Mouse (Mus musculus): ENCODE results near the gene Plxnd1. TPM values are rescaled to one million over a fixed set of nuclear protein-coding genes. Genes with fewer than 3 reads are reported as not detected.

The Plxnd1 gene
- total RNA-seq, 2 experiments from 2014 or later: 1.4 to 1.6 TPM

DNA sequence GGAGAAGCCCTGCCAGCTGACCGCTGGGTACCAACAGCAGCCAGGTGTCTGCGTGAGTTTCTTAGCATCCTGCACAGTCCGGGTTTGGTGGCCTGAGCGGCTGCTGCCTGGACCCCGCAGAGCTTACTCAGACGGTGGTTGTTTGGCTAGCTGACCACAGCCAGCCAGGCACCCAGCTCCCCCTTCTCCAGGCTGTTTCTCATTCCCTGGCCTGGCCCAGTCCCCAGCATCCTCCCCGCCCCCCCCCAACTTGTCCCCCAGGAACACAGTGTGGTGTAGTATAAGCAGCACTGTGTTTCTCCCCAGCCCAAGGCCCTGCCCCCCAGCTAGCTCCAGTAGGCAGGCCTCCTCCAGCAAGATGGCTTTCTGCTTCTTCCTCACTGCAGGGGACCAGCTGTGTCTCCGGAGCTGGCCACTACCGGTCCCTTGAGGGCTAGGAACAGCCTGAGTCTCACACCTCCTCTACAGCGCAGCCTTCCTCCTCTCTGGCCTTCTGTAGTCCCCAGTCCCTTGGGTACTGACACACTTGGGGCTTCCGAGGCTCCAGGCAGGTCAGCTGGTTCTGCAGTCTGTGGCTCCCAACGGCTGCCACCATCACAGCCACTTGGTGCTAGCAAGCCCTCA is 8.2 kb downstream of the Plxnd1 start:
- no peak for ATAC-seq (replicated peaks; ENCODE audit: low FRiP score, low TSS enrichment, poor library complexity, severe bottlenecking)

- no peak for ATAC-seq (replicated peaks; ENCODE audit: low FRiP score, low TSS enrichment, poor library complexity, severe bottlenecking)
These were observed 9.2 kb downstream of the Plxnd1 start for GRCm38 (mm10) chr6:115985622-115986021.

DNA sequence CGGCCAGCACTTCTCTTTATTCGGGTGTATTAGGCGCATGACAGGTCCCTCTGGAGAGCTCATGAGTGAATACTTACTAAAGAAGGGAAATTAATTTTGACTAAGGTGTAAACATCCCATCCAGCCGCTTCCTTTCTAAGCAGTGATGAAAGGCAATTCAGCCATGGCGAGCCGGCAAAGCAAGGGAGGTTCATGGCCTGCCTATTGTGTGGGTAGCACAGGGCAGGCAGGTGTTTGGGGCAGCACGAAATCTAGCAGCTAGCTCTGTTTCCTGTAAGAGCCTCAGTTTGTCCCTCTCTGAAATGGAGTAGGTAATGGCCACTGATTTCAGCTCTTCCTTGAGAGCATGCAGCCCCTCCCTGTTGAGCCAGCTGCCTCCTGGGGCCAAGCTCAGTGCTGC is 10.2 kb downstream of the Plxnd1 start:
- ATAC-seq (replicated peaks; ENCODE audit: low FRiP score, low TSS enrichment, poor library complexity, severe bottlenecking): no peak

DNA sequence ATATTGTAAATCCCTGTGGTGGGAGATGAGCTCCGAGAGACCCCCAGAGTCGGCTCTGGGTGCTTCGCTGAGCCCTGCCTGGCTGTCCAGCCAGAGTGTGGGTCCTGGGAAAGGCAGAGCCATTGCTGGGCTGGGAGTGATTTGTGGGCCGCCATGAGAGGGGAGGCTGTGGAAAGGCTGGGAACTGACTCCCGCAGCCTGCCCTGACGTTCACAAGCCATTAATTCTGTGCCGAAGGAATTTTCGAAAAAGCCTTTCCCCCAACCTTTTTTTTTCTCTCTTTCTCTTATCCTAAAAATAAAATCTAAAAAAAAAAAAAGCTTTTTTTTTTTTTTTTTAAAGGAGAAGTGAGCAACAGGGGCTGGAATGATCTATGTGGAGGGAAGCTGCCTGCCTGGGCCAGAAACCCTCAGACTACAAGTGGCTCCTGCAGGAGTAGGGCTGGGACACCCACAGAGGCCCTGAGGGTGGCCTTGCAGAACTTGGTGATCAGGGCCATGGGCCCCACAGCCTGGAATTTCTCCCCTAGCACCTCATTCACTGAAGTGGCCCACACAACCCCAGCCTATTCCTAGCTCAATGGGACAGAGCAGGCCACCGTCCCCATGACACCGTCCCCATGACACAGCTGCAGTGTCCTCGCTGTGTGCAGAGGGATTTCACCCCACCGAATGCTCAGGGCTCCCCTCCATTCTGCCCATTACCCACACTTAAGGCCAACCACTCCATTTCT is 11.3 kb downstream of the Plxnd1 start:
- no peak for ATAC-seq (replicated peaks; ENCODE audit: low FRiP score, low TSS enrichment, poor library complexity, severe bottlenecking)

GRCm38 (mm10) chr6:115982889-115983288 is 11.9 kb downstream of the Plxnd1 start:
- ATAC-seq (replicated peaks; ENCODE audit: low FRiP score, low TSS enrichment, poor library complexity, severe bottlenecking): no peak

DNA sequence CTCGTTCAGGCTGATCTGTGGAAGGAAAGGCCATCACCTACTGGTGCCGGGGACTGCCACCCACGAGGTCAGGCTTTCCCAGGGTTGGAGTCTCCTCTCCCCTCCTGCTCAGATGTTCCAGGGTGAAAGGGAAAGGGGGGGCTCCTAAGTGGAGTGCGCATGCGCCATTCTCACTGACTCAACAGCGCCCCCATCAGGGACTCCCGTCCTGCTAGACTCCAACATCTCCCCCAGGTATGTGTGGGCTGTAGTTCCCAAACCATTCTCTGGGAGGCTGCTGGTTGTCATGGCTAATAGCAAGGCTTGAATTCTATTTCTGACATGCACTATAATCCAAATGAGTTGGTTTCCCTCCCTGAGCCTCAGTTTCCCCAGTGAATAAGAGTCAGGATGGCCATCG is 16.2 kb downstream of the Plxnd1 start:
- no peak for ATAC-seq (replicated peaks; ENCODE audit: low FRiP score, low TSS enrichment, poor library complexity, severe bottlenecking)

DNA sequence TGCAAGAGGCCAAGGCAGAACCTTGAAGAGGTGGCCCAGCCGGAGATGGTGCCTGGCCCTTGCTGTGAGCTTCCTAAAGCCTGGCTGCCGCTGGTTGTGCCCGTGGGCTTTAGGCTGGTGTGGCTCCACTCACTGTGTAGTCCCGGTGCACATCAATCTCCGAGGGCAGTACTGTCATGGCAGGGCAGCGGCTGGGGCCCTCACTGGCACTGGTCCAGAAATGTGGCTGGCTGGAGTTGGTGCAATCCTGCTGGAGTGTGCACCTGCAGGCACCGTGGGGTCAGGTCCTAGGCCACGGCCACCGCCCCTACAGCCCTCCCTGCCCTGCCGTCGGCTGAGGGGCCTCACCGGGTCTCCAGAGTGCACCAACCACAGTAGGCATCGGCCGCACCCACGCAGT is 17.0 kb downstream of the Plxnd1 start:
- no peak for ATAC-seq (replicated peaks; ENCODE audit: low FRiP score, low TSS enrichment, poor library complexity, severe bottlenecking)

GRCm38 (mm10) chr6:115975606-115976005 is 19.2 kb downstream of the Plxnd1 start:
- no peak for ATAC-seq (replicated peaks; ENCODE audit: low FRiP score, low TSS enrichment, poor library complexity, severe bottlenecking)

DNA sequence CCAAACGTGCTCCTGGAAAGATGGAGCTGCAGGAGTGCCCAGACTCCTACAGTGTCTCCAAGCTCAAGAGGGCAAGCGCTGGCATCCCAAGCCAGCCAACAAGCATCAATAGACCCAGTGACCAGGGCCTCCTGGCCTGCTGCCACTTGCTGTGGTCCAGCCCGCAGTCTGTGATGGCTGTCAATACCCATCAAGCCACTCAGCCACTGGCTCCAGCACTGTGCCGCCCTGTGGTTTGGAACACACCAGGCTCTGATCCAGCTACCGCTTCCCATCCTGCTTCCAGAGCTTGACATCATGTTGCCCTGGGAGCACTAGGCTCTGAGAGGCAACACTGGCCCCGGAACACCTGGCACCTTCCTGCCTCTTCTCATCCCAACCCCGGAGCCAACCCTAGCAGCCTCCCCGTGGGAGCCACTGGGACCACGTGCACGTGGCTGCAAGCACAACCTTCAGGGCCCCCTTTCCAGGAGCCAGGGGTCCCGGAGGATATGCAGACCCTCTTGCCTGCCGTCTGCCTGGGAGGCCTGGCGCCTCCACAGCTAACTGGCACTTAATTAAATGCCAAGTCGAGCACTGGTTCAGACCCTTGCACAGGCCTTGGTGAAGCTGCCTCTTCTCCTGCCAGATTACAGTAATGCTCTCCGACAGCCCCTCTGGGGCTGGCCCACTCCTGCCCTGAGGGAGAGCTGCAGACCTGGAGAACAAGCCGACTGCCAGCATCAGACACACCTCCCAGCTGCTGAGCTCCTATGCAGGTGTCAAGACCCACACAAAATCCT is 20.7 kb downstream of the Plxnd1 start:
- ATAC-seq (replicated peaks; ENCODE audit: low FRiP score, low TSS enrichment, poor library complexity, severe bottlenecking): no peak

- no peak for ATAC-seq (replicated peaks; ENCODE audit: low FRiP score, low TSS enrichment, poor library complexity, severe bottlenecking)
These were observed 21.5 kb downstream of the Plxnd1 start for GRCm38 (mm10) chr6:115973139-115973875.

GRCm38 (mm10) chr6:115972083-115972764 is 22.6 kb downstream of the Plxnd1 start:
- ATAC-seq (replicated peaks; ENCODE audit: low FRiP score, low TSS enrichment, poor library complexity, severe bottlenecking): no peak

- ATAC-seq (replicated peaks; ENCODE audit: low FRiP score, low TSS enrichment, poor library complexity, severe bottlenecking): no peak
These were observed 23.3 kb downstream of the Plxnd1 start for GRCm38 (mm10) chr6:115971273-115972060.

DNA sequence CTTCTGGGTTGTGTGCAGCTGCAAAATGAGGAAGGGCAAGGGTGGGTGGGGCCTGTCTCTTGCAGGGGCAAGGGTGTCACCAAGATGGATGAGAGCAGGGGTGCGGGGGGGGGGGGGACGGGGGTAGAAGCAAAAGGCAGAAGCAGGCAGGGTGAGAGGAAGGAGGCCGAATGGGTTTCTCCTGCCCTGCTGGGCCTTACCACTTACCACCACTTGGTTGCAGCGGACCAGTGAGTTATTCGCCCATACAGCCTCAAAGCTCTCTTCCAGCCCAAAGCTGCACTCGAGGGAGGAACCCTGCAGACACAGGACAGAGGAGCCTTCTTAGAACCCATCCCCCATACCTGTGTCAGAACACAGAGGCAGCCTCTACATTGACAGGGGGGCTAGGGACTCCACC is 24.9 kb downstream of the Plxnd1 start:
- no peak for ATAC-seq (replicated peaks; ENCODE audit: low FRiP score, low TSS enrichment, poor library complexity, severe bottlenecking)

DNA sequence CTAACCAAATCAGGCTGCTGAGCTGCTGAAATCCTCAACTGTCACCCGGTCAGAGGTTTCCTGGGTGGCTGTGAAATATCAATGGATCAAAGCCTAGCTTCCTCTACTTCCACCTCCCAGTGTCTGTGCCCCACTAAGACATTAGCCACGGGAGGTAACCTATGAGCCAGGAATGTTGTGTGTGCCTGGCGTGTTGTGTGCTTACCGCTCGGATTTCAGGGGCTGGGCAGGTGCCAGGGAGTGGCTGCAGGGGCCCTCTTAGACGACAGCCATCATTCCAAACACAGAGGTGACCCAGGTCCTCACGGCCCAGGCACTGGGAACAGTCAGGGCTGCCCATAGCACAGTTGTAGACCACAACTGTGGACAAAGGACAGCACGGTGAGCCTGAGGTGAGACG is 25.7 kb downstream of the Plxnd1 start:
- no peak for ATAC-seq (replicated peaks; ENCODE audit: low FRiP score, low TSS enrichment, poor library complexity, severe bottlenecking)

- ATAC-seq (replicated peaks; ENCODE audit: low FRiP score, low TSS enrichment, poor library complexity, severe bottlenecking): no peak
These were observed 26.1 kb downstream of the Plxnd1 start for GRCm38 (mm10) chr6:115968700-115969099.

DNA sequence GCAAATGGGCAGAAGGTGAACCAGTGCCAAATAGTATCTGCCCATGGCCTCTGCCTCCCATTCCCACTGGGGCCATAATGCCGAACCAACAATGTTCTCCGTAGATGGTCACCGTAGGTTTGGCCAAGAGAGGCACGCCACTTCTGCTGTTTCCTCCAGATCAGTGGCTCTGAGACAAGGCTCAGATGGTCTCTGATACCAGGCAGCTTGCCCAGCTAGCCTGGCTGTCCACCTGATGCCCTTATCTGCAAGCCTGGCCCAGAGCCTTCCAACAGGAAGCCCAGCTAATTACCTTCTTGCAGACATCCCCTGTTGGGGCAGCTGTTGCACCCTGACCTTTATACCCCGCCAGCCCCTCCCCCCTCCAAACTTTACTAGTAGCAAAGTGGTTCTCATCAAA is 26.7 kb downstream of the Plxnd1 start:
- ATAC-seq (replicated peaks; ENCODE audit: low FRiP score, low TSS enrichment, poor library complexity, severe bottlenecking): no peak

GRCm38 (mm10) chr6:115967291-115967880 is 27.4 kb downstream of the Plxnd1 start:
- ATAC-seq (replicated peaks; ENCODE audit: low FRiP score, low TSS enrichment, poor library complexity, severe bottlenecking): no peak

- no peak for ATAC-seq (replicated peaks; ENCODE audit: low FRiP score, low TSS enrichment, poor library complexity, severe bottlenecking)
These were observed 28.4 kb downstream of the Plxnd1 start for GRCm38 (mm10) chr6:115966227-115966966.
